Mouse (Mus musculus) erythroblast, embryonic 14.5 days (primary cell): ENCODE data around the gene 1700061G19Rik. TPM values are rescaled to one million over a fixed set of nuclear protein-coding genes. Genes with fewer than 3 reads are reported as not detected.

Source experiments
- H3K27me3 ChIP-seq: 2 replicates; pipeline ENCODE4 v1.6.1; 2012; ENCODE audit warnings: inconsistent platforms; ENCODE audit not compliant: control insufficient read depth
- H3K36me3 ChIP-seq: 2 replicates; pipeline ENCODE4 v1.6.1; 2012; ENCODE audit warnings: mild to moderate bottlenecking, inconsistent platforms; ENCODE audit not compliant: control insufficient read depth
- H3K4me1 ChIP-seq: 2 replicates; pipeline ENCODE4 v1.6.1; 2012; ENCODE audit warnings: inconsistent platforms; ENCODE audit not compliant: control insufficient read depth
- H3K4me3 ChIP-seq: replicated peaks from 2 replicates; pipeline ENCODE3; 2012; ENCODE audit warnings: moderate library complexity, mild to moderate bottlenecking, inconsistent platforms
- H3K9me3 ChIP-seq: 2 replicates; pipeline ENCODE4 v1.6.1; 2012; ENCODE audit warnings: low read length, inconsistent platforms, mixed read lengths; ENCODE audit not compliant: control insufficient read depth
- GATA1 ChIP-seq: IDR thresholded peaks from 2 replicates; pipeline ENCODE4 v1.6.1; 2012; ENCODE audit warnings: low read length, inconsistent platforms, mixed read lengths
- TAL1 ChIP-seq: IDR thresholded peaks from 3 replicates; pipeline ENCODE4 v1.6.1; 2012; ENCODE audit warnings: low read length, inconsistent platforms, mixed read lengths
- polyA plus RNA-seq: library from polyadenylated mRNA; stranded (reverse); fragments of >175 nt; gene quantifications from 2 replicates; pipeline ENCODE4 v1.2.3, GENCODE M21; 2012

The 1700061G19Rik gene
- polyA plus RNA-seq, 1 experiment = not detected

DNA sequence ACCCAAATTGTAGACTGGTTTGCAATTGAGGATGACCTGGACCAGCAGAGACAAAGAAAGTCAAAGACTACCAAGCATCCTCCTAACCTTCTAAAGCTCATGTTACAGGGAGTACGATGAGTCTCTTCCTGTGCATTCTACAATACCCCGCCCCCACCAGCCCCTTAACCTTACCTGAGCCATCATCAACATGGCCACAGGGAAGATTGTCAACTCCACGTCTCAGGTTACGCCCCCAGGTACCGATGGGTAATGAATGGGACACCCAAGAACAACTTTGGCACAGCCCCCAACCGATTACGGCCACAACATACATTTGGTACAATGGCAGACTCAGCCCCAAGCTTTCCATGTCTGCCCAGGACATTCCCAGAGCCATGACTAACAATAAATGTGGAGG lies 34.8 kb upstream of the 1700061G19Rik start:
- no peaks in the 10 kb centered on the region for H3K36me3 ChIP-seq
- TF ChIP-seq GATA1 = no peak
- TF ChIP-seq TAL1 = no peak

DNA sequence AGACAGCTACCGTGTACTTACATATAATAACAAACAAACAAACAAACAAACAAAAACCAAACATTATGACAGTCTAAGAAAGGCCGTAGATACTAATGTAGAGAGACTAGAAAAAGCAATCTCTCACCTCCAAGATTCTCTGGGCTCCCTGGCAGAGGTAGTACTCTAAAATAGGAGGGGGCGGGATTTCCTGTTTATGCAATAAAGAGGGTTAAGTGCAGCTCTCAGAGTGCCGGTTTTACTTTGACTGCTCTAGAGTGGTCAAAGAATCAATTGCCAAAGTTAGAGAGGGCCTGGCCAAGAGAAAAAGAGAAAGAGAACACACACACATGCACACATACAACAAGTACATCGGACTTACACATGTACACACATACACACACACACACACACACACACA lies 33.1 kb upstream of the 1700061G19Rik start:
- Histone ChIP-seq H3K27me3 (peaks cover 12% of the 10 kb centered on the region), H3K4me3 (no peak overlapping the region), H3K36me3 (no peaks in the 10 kb centered on the region), H3K9me3 (no peaks in the 10 kb centered on the region), H3K4me1 (no peaks in the 10 kb centered on the region)
- TF ChIP-seq GATA1 = no peak
- TF ChIP-seq TAL1 = no peak

More for the DNA sequence above, 34.8 kb upstream of the 1700061G19Rik start:
- no peak overlapping the region for H3K4me3 ChIP-seq
- peaks cover 12% of the 10 kb centered on the region for H3K27me3 ChIP-seq
- peaks cover 12% of the 10 kb centered on the region for H3K4me1 ChIP-seq
- no peaks in the 10 kb centered on the region for H3K9me3 ChIP-seq

DNA sequence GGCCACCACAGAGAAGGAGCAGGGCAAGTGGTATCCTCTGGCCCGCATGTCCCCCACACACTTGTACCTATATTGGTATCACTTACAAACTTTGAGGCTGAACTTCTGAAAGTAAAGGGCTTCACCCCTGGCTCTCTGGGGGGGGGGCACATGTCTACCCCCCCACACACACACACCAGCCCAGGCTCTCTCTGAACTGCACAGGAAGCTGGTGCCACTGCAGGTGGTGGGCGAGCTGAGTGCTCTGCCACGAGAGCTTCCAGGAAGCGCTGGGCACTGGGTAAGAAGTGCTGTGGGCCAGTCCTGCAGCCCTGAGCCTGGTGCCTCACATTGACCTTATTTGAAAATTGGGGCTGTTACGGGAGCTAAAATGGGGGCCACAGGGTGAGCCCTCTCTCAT lies 31.6 kb upstream of the 1700061G19Rik start:
- Histone ChIP-seq H3K27me3 (peaks cover 6% of the 10 kb centered on the region), H3K36me3 (no peaks in the 10 kb centered on the region), H3K4me3 (no peak overlapping the region), H3K9me3 (no peaks in the 10 kb centered on the region), H3K4me1 (no peaks in the 10 kb centered on the region)
- TF ChIP-seq GATA1 (no peak), TAL1 (no peak)

DNA sequence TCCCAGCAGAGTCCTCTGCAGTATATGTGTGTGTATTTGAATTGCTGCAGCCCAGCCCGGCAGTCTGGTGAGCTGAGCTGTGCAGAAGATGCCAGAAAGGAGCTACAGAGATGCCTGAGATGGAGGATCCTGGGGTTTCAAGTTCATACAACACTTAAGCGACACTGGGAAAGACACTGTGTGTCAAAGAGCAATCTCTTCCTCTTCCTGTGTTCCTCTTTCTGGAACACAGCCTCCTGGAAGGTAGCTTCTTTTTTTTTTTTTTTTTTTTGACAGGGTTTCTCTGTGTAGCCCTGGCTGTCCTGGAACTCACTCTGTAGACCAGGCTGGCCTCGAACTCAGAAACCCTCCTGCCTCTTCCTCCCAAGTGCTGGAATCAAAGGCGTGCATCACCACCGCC lies 26.5 kb upstream of the 1700061G19Rik start:
- peaks cover 13% of the 10 kb centered on the region for H3K27me3 ChIP-seq

DNA sequence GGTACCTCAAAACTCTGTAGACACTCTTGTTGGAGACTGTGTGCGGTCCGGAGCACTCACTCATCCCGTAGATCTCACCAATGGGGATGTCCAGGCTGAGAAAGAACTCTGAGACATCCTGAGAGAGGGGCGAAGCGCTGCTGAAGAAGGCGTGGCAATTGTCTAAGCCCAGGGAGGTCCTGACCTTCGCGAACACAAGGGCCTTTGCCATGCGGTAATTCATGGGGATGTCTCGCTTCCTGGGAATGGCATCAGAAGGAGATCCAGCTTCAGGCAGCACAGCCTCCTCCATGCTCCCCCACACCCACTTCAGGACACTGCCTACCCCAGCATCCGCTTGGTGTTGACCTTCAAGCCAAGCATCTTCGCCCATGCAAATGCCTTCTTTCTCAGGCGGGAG lies 25.6 kb upstream of the 1700061G19Rik start:
- H3K4me3 ChIP-seq = no peak overlapping the region
- H3K27me3 ChIP-seq = peaks cover 13% of the 10 kb centered on the region
- TF ChIP-seq TAL1 (no peak), GATA1 (no peak)
- no peaks in the 10 kb centered on the region for H3K9me3 ChIP-seq
- no peaks in the 10 kb centered on the region for H3K36me3 ChIP-seq
- no peaks in the 10 kb centered on the region for H3K4me1 ChIP-seq

More for the DNA sequence above, 26.5 kb upstream of the 1700061G19Rik start:
- TF ChIP-seq GATA1 (no peak), TAL1 (no peak)
- Histone ChIP-seq H3K36me3 (no peaks in the 10 kb centered on the region), H3K4me3 (no peak overlapping the region), H3K9me3 (no peaks in the 10 kb centered on the region), H3K4me1 (no peaks in the 10 kb centered on the region)

DNA sequence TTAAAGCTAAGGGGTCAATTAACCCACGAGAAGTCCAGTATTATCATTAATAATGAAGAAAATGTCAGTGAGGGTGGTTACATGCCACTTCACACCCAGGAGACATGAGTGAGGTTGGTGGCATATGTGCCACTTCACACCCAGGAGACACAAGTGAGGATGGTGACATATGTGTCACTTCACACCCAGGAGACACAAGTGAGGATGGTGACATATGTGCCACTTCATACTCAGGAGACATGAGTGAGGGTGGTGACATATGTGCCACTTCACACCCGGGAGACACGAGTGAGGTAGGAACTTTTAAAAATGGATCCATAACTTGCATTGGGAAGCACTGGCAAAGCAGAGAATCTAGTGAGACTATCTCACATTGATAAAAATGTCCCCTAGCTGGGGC lies 24.1 kb upstream of the 1700061G19Rik start:
- no peaks in the 10 kb centered on the region for H3K4me1 ChIP-seq
- no peak overlapping the region for H3K4me3 ChIP-seq
- peaks cover 13% of the 10 kb centered on the region for H3K27me3 ChIP-seq
- no peak for TF ChIP-seq TAL1
- H3K9me3 ChIP-seq = no peaks in the 10 kb centered on the region
- H3K36me3 ChIP-seq = no peaks in the 10 kb centered on the region

DNA sequence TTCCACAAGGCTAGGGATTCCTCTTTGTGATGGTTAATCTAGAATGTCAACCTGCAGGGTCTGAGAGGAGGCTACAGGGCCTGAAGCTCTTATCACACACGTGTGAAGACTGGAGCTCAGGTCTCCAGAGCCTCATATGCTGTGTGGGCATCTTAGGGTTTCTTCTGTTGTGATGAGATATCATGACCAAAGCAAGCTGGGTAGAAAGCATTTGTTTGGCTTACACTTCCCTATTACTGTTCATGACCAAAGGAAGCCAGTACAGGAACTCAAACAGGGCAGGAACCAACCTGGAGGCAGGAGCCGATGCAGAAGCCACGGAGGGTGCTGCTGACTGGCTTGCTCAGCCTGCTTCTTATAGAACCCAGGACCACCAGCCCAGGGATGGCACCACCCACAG lies 19.9 kb upstream of the 1700061G19Rik start:
- no peaks in the 10 kb centered on the region for H3K36me3 ChIP-seq
- H3K4me3 ChIP-seq = no peak overlapping the region
- peaks cover 2% of the 10 kb centered on the region; the same call in 1 of the 2 replicates for H3K27me3 ChIP-seq
- H3K9me3 ChIP-seq = no peaks in the 10 kb centered on the region
- no peaks in the 10 kb centered on the region for H3K4me1 ChIP-seq
- TF ChIP-seq GATA1 = no peak
- TF ChIP-seq TAL1 = no peak

DNA sequence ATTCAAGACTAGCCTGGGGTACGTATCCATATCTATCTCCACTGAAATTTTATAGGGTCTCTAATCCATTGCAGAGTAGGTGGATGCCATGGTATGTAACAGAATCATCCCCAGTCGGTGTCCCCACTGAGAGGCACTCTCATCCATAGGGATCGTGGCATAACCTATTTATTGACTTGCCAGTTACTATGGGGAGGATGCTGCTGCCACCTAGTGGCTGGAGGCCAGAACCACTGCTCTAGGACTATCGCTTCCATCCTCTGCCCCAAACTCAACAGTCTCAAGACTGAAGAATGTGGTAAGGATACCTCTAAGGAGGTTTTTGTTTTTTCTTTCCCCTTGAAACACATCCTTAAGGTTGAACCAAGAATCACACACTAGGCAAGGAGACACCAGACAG lies 17.1 kb upstream of the 1700061G19Rik start:
- TF ChIP-seq GATA1 (no peak), TAL1 (no peak)

DNA sequence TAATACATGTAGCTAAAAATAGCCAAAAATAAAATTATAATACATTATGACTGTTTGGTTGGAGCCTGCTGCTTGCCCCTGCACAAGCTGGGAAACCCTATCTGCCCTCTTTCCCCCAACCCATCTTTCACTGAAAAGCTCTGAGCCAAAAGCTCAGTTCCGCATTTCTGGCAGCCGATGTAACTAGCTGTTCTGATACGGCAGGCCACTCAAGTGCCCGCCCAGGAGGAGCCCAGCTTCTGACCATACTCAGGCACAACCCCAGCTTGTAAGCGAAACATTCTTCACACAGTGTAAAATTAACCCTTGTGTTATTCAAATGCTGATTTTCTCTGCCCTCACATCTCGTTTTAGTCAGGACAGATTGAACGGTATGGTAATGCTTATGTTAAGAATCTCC lies 16.4 kb upstream of the 1700061G19Rik start:
- Histone ChIP-seq H3K36me3 (no peaks in the 10 kb centered on the region), H3K27me3 (no peaks in the 10 kb centered on the region), H3K4me1 (peaks cover 8% of the 10 kb centered on the region), H3K4me3 (no peak overlapping the region), H3K9me3 (no peaks in the 10 kb centered on the region)
- TF ChIP-seq GATA1 = no peak
- TF ChIP-seq TAL1 = no peak

More for the DNA sequence above, 17.1 kb upstream of the 1700061G19Rik start:
- Histone ChIP-seq H3K36me3 (no peaks in the 10 kb centered on the region), H3K4me1 (peaks cover 8% of the 10 kb centered on the region), H3K27me3 (no peaks in the 10 kb centered on the region), H3K9me3 (no peaks in the 10 kb centered on the region), H3K4me3 (no peak overlapping the region)

DNA sequence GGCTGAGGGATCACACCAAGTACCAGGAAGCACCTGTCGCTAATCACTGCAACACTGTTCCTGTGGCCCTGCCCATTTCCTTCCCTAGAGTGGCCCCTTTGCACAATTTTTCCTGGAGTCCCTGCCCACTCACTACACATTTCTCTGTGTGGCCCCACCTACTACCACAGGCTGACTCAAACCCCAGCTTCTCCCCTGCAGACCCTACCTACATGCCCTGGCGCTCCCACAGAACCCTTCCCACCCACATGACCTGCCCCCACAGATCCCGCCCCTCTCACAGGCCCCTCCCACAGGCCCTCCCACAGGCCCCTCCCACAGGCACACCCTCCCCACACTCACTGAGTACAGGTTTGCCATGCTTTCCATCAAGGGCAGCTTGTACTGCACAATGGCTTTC lies 14.1 kb upstream of the 1700061G19Rik start:
- H3K27me3 ChIP-seq = no peaks in the 10 kb centered on the region
- no peak for TF ChIP-seq GATA1
- no peak for TF ChIP-seq TAL1
- H3K4me3 ChIP-seq = no peak overlapping the region

More for the DNA sequence above, 14.1 kb upstream of the 1700061G19Rik start:
- Histone ChIP-seq H3K9me3 (peaks cover 2% of the 10 kb centered on the region; the same call in 1 of the 2 replicates), H3K4me1 (peaks cover 8% of the 10 kb centered on the region), H3K36me3 (no peaks in the 10 kb centered on the region)
